Mouse (Mus musculus): Measurements from ENCODE around the gene Hoxc5. TPM values are rescaled to one million over a fixed set of nuclear protein-coding genes. Genes with fewer than 3 reads are reported as not detected.

Gene Hoxc5
- polyA plus RNA-seq, 1 experiment from 2014 or later, result not detected

- no peak overlapping the region for H3K27ac ChIP-seq (replicated peaks)
- peaks cover 6% of the 10 kb centered on the region for H3K4me1 ChIP-seq
- no peaks in the 10 kb centered on the region for H3K9me3 ChIP-seq
- no peak overlapping the region for H3K4me3 ChIP-seq
- under 1% methylated on average over 37 of the region's 37 CpGs for WGBS
- ATAC-seq (ENCODE audit: low FRiP score, low read depth), result no peak
- no peaks in the 10 kb centered on the region for H3K36me3 ChIP-seq
- H3K4me2 ChIP-seq (replicated peaks), result no peak overlapping the region
- peaks cover 100% of the 10 kb centered on the region for H3K27me3 ChIP-seq
- no peak overlapping the region for H3K9ac ChIP-seq (replicated peaks)
Measured at GRCm38 (mm10) chr15:102976631-102977422, 9.6 kb downstream of the Hoxc5 start.

- no peak for ATAC-seq (ENCODE audit: low FRiP score, low read depth)
- peaks cover 100% of the 10 kb centered on the region for H3K27me3 ChIP-seq
- peaks cover 8% of the 10 kb centered on the region for H3K4me1 ChIP-seq
- H3K27ac ChIP-seq (replicated peaks), result no peak overlapping the region
- H3K4me3 ChIP-seq, result no peak overlapping the region
- under 1% methylated on average over 15 of the region's 16 CpGs for WGBS
- H3K4me2 ChIP-seq (replicated peaks), result no peak overlapping the region
- no peak overlapping the region for H3K9ac ChIP-seq (replicated peaks)
- no peaks in the 10 kb centered on the region for H3K36me3 ChIP-seq
- H3K9me3 ChIP-seq, result no peaks in the 10 kb centered on the region
Measured at GRCm38 (mm10) chr15:102977423-102977974, 10.3 kb downstream of the Hoxc5 start.

- 3% methylated on average over 13 of the region's 13 CpGs for WGBS
- Histone ChIP-seq H3K4me1 (peaks cover 8% of the 10 kb centered on the region), H3K36me3 (no peaks in the 10 kb centered on the region), H3K9ac (replicated peaks) (no peak overlapping the region), H3K27me3 (peaks cover 100% of the 10 kb centered on the region), H3K4me3 (no peak overlapping the region), H3K27ac (replicated peaks) (no peak overlapping the region), H3K9me3 (no peaks in the 10 kb centered on the region), H3K4me2 (replicated peaks) (no peak overlapping the region)
- ATAC-seq (ENCODE audit: low FRiP score, low read depth), result no peak
Measured at GRCm38 (mm10) chr15:102978615-102979515, 11.6 kb downstream of the Hoxc5 start.

DNA sequence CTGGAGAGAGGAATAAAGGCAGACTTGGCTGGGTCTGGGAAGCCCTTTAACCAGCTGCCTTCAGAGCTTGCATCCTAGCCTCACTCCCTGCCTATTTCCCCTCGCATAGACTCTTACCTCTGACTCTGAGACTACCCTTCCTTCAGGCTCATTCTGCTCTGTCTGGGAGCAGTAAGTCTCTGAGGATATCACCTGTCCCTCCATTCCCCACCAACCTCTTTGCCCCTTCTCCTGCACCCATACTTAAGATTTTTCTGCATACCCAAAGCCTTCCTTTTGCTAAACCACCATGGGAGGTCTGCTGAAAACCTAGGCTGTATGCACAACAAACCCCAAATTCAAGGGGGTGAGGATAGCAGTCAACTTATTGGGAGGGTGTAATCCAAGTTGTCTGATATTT, 12.7 kb downstream of the Hoxc5 start:
- Histone ChIP-seq H3K4me2 (replicated peaks) (no peak overlapping the region), H3K27ac (replicated peaks) (no peak overlapping the region), H3K27me3 (peaks cover 100% of the 10 kb centered on the region), H3K4me1 (peaks cover 8% of the 10 kb centered on the region), H3K4me3 (no peak overlapping the region), H3K36me3 (no peaks in the 10 kb centered on the region), H3K9me3 (no peaks in the 10 kb centered on the region), H3K9ac (replicated peaks) (no peak overlapping the region)
- 0% methylated on average over 1 of the region's 1 CpGs for WGBS
- ATAC-seq (ENCODE audit: low FRiP score, low read depth), result no peak

DNA sequence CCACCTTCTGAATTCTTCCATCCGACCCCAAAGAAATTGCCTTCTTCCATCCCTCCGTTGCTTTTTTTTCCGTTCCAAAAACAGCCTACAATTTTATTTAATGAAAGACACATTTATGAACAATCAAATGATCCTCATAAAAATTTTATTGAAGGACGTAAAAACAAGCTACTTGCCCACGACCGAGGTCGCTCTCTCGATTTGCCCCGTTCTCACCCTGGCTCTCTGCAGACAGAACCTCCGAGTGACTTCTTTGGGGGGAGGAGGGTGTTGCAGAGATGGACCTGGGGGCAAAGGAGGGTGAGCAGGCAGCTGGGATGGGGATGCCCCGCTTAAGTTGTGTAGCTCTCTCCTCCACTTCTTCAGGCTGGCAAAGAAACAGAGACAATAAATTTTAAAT, 13.1 kb downstream of the Hoxc5 start:
- peaks cover 100% of the 10 kb centered on the region for H3K27me3 ChIP-seq
- H3K4me1 ChIP-seq, result peaks cover 8% of the 10 kb centered on the region
- no peak overlapping the region for H3K4me2 ChIP-seq (replicated peaks)
- no peak overlapping the region for H3K4me3 ChIP-seq
- no peak overlapping the region for H3K27ac ChIP-seq (replicated peaks)
- H3K9me3 ChIP-seq, result no peaks in the 10 kb centered on the region
- H3K36me3 ChIP-seq, result no peaks in the 10 kb centered on the region
- H3K9ac ChIP-seq (replicated peaks), result no peak overlapping the region
- 2% methylated on average over 11 of the region's 11 CpGs for WGBS
- ATAC-seq (ENCODE audit: low FRiP score, low read depth), result no peak

DNA sequence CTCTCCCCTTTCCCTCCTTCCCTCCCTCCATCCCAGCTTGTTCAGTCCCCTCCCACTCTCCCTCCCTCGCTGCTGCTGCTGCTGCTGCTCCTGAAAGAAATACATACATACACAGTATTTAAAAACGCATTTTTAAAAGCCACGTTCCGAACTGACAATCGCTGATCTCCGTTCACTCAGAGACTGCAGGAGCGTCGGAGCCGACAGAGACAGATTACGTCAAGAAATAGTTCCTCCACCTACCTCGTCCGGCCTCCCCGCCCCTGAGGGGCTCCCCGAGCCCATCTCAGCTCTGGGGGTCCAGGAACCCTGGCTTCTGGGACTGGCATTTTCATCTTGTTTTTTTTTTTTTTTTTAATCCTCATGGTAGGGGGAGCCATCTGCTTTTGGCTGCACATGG, 13.7 kb downstream of the Hoxc5 start:
- ATAC-seq (ENCODE audit: low FRiP score, low read depth), result no peak
- Histone ChIP-seq H3K4me1 (peaks cover 8% of the 10 kb centered on the region), H3K36me3 (no peaks in the 10 kb centered on the region), H3K9me3 (no peaks in the 10 kb centered on the region), H3K27ac (replicated peaks) (no peak overlapping the region), H3K4me2 (replicated peaks) (peak overlapping the region; percentile 46), H3K27me3 (peaks cover 100% of the 10 kb centered on the region), H3K9ac (replicated peaks) (no peak overlapping the region), H3K4me3 (0 out of 2 replicates have a peak overlapping the region, but pooled peaks have one; percentile 31)
- under 1% methylated on average over 14 of the region's 14 CpGs for WGBS

DNA sequence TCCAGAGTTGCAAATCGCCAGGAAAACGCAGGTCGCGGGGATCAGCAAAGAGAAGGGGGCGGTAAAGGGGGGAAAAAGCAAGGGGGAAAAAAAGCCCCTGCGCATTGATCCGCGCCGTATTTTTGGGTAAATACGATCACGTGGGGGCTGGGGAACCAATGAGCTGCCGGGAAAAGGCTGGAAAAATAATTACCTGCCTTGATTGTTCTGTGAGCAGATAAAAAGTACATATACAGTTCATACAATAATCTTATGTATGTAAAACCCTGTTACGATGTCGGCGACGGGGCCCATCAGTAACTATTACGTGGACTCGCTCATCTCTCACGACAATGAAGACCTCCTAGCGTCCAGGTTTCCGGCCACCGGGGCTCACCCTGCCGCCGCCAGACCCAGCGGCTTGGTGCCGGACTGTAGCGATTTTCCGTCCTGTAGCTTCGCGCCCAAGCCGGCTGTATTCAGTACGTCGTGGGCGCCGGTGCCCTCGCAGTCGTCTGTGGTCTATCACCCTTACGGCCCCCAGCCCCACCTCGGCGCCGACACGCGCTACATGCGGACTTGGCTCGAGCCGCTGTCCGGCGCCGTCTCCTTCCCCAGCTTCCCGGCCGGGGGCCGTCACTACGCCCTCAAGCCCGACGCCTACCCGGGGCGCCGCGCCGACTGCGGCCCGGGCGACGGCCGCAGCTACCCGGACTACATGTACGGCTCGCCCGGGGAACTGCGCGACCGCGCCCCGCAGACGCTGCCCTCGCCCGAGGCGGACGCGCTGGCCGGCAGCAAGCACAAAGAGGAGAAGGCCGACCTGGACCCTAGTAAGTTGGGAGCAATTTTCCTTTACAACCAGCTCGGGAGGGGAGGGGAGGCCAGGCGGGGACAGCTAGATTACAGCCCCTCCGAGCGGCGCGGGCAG, 14.4 kb downstream of the Hoxc5 start:
- Histone ChIP-seq H3K36me3 (no peaks in the 10 kb centered on the region), H3K4me1 (peaks cover 8% of the 10 kb centered on the region), H3K27ac (replicated peaks) (no peak overlapping the region), H3K27me3 (peaks cover 100% of the 10 kb centered on the region), H3K4me2 (replicated peaks) (peak overlapping the region; percentile 46), H3K9me3 (no peaks in the 10 kb centered on the region), H3K4me3 (peak overlapping the region; percentile 31), H3K9ac (replicated peaks) (no peak overlapping the region)
- no peak for ATAC-seq (ENCODE audit: low FRiP score, low read depth)
- under 1% methylated on average over 88 of the region's 88 CpGs for WGBS

DNA sequence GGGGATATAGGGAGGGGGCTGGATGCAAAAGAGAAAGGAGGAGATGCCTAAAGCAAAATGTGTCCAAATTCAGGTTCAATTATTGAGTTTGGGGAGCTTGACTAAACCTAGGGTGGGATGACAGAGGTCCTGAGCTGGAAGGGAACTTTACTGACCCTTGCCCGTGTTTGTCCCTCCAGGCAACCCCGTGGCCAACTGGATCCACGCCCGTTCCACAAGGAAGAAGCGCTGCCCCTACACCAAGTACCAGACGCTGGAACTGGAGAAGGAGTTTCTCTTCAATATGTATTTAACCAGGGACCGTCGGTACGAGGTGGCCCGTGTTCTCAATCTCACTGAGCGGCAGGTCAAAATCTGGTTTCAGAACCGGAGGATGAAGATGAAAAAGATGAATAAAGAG, 16.5 kb downstream of the Hoxc5 start:
- H3K27me3 ChIP-seq, result peaks cover 100% of the 10 kb centered on the region
- H3K4me1 ChIP-seq, result peaks cover 8% of the 10 kb centered on the region
- H3K9ac ChIP-seq (replicated peaks), result no peak overlapping the region
- no peak overlapping the region for H3K4me2 ChIP-seq (replicated peaks)
- 2% methylated on average over 12 of the region's 12 CpGs for WGBS
- no peak overlapping the region for H3K4me3 ChIP-seq
- no peaks in the 10 kb centered on the region for H3K9me3 ChIP-seq
- ATAC-seq (ENCODE audit: low FRiP score, low read depth), result no peak
- no peaks in the 10 kb centered on the region for H3K36me3 ChIP-seq
- no peak overlapping the region for H3K27ac ChIP-seq (replicated peaks)

GRCm38 (mm10) chr15:102984521-102984920, 17.3 kb downstream of the Hoxc5 start:
- no peak overlapping the region for H3K4me3 ChIP-seq
- H3K4me2 ChIP-seq (replicated peaks), result no peak overlapping the region
- H3K27me3 ChIP-seq, result peaks cover 100% of the 10 kb centered on the region
- H3K9me3 ChIP-seq, result no peaks in the 10 kb centered on the region
- H3K27ac ChIP-seq (replicated peaks), result no peak overlapping the region
- 0% methylated on average over 10 of the region's 10 CpGs for WGBS
- no peak for ATAC-seq (ENCODE audit: low FRiP score, low read depth)
- H3K36me3 ChIP-seq, result no peaks in the 10 kb centered on the region
- peaks cover 8% of the 10 kb centered on the region for H3K4me1 ChIP-seq
- no peak overlapping the region for H3K9ac ChIP-seq (replicated peaks)

DNA sequence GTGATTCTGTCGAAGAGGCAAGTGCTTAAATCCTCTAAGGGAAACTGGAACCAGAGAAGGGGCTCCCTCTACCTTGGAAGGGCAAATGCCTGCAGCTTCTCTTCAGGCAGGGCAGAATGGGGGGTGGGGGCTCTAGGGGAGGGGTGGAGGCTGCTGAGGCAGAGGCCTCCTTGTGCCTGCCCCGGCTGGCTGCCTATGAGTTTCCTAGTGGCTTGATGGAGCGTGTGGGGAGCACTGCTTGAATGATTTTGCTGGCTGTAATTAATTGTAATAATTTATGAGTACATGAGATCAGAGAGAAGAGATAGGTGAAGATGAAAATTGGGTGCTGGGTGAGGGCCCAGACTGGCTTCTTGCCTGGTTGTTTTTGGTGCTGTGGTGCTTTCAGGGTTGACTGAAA, 17.7 kb downstream of the Hoxc5 start:
- no peak for ATAC-seq (ENCODE audit: low FRiP score, low read depth)
- no peak overlapping the region for H3K27ac ChIP-seq (replicated peaks)
- no peaks in the 10 kb centered on the region for H3K36me3 ChIP-seq
- no peaks in the 10 kb centered on the region for H3K9me3 ChIP-seq
- peaks cover 8% of the 10 kb centered on the region for H3K4me1 ChIP-seq
- 1% methylated on average over 3 of the region's 3 CpGs for WGBS
- no peak overlapping the region for H3K4me3 ChIP-seq
- H3K27me3 ChIP-seq, result peaks cover 100% of the 10 kb centered on the region
- H3K9ac ChIP-seq (replicated peaks), result no peak overlapping the region
- H3K4me2 ChIP-seq (replicated peaks), result no peak overlapping the region

DNA sequence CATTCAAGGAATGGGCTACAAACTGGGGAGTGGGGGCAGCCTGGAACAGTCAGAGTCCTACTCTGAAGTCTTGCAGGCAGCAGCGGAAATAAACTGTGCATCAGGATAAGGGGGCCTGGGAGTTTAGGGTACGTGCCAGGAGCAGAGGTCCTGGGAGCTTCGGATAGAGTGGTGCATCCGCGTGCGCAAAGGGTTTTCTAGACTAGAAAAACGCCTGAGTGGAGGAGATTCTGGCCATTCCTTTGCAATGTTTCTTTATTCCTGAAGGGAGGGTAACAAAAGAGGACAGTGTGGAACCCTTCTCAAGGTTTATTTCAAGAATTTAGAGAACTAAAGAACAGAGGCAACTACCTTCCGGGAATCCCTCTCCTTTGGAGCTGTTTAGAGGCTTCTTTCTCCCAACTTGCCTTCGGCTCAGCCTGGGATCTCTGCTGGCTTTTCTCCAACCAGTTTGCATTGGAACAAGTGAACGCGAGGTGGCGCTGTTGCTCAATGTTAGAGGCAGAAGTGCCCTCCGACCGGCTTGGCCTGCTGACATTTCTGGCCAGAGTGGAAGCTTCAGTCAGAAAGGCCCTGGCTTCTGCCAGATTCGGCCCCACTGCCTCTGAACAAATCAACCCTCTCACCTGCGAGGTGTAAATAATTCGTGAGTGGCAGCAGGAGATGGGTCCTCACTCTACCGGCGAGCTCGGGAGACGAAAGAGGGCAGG, 20.0 kb downstream of the Hoxc5 start:
- Histone ChIP-seq H3K9ac (replicated peaks) (no peak overlapping the region), H3K27me3 (peaks cover 100% of the 10 kb centered on the region), H3K4me1 (no peaks in the 10 kb centered on the region), H3K36me3 (no peaks in the 10 kb centered on the region), H3K27ac (replicated peaks) (no peak overlapping the region), H3K4me3 (no peak overlapping the region), H3K4me2 (replicated peaks) (no peak overlapping the region), H3K9me3 (no peaks in the 10 kb centered on the region)
- 2% methylated on average over 21 of the region's 21 CpGs for WGBS
- no peak for ATAC-seq (ENCODE audit: low FRiP score, low read depth)
